Mouse (Mus musculus) urinary bladder, postnatal 10 days (tissue): Measurements from ENCODE around the gene Prkar2b.

ENCODE experiments used
- DNase-seq: peaks from one replicate; pipeline ENCODE4 v3.0.0; 2022; ENCODE audit warnings: low spot score

The Prkar2b gene

DNA sequence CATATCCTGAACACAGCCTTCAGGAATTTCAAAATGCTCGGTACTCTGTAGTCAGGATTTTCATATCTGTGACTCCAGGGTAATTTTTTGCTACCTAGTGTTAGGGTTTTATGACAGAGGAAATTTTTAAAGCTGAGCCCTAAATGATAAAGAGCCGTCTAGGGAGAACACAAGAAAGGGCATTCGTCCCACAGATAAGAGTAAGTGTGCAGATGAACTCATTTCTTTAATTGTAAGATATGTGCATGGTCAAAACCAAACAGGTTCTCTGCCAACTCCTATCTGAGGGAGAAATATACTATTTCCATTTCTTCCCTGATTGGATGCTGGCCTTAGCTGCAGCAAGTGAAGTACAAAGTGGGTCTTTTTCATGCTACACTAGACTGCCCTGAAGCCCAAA lies 137.0 kb downstream of the Prkar2b start:
- DNase-seq = no peak

DNA sequence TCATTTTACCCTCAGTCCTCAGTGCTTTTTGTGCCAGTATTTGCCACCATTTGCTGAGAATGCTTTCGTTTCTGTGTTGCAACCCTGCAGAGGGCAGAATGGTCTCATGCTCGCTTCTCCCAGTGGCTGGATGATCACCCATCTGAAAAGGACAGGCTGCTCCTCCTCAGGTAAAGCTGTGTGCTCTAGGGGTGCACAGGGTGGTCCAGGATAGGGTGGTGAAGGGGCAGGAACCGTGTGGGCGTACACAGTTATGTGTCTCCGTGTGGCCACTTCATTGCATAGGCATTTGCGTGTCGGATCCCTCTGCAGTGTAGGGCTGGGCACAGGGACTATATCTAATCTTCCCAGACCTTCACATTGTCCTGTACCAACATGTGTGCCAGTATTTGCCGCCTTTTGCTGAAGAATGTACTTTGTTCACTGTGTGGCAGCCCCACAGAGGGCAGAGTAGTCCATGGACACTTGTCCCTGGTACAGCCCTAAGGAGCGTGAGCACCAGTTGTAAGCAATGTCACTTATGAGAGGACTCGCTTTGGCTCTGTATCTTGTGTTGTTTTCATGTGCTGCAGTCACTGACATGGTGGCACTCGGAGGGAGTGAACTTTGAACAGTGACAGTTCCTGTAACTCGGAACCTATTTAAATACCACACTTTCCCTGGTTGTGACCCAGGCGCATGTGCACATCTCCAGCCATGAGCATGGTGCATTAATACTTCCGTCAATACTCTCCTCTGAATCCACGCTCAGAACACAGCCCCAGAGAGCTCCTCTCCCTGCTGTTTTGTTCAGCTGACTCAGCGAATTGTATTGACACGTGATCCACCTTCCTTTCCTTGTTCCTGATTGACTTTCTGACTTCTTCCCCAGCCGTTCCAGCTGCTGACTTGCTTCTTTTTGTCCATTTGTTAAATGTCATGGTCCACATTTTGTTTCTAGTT lies 140.4 kb downstream of the Prkar2b start:
- DNase-seq = no peak

DNA sequence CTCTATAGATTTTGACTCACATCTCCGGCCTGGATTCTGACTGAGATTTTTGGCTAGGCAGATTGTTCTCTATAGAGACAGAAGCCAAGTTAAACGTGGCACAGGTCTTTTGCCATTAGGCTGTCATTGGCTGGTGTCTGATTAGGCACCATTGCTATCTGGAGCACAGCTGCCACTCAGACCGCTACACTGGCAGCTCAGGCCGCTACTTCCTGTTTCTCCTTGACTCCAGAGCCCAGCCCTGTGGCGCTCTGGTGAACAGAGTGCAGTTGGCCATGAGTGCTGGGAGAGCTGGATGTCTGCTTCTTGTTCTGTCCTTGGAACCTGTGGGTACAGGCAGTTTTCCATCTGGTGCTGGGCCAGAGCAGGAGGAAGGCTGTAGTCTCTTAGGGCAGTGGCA lies 143.9 kb downstream of the Prkar2b start:
- no peak for DNase-seq

DNA sequence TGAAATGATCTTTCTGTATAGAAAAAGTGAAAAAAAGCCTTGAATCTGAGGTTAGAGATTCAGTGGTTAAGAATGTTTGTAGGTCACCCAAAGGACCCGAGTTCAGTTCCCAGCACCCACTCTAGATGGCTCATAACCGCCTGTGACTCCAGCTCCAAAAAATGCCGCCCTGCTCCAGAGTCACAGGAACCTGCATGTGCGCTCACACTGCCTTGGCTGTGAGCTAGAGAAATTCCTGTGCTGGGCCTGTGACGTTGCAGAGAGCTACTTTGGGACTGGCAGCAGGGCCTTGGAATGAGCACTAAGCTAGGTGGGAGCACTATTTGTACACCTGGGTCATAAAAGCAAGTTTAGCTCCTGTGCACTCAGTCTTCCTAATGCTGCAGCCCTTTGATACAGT lies 144.4 kb downstream of the Prkar2b start:
- no peak for DNase-seq

DNA sequence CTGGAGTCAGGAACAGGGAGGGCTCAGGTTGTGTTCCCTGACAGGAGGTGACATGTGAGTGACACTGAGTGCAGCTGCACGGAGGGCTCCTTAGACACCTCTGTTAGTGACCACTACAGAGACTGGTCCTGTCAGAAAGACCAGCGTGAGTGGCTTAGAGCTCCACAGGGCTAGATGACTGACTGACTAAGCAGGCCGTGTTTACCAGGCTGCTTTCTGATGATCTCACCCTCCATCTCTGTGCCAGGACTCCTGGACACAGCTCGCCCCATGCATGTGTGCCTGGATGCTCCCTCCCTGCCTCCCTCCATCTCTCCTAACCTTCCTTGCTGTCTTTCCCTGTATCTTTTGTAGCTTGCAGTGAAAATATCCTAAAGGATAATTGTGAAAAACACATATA lies 147.5 kb downstream of the Prkar2b start:
- no peak for DNase-seq

DNA sequence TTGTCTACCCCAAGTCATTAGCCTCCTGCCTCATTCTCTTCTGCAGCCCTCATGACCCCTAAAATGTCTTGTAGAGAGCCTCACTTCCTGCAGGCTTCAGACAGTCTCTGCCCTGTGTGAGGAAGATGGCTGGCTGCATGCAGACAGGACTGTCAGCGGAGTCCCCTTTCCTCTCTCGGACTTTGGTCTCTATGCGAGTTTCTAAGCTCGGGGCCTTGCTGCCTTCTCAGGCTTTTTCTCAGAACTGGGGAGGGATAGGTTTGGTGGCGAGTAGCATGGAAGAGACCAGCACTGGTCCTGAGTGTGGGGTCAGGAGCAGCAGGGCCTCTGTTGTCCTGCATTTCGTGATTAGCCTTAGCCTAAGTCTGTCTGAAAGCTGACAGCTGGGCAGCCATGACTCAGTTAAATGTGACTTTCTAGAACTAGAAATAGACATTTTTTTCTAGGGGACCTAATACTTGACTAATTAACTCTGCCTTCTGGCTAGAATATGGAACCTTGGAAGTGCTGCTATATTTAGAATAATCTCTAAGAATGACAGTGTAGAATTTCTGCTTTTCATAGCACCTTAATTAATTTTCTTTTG lies 148.0 kb downstream of the Prkar2b start:
- no peak for DNase-seq
